Mouse (Mus musculus): Measurements from ENCODE around the gene Cyp27a1.

The Cyp27a1 gene

GRCm38 (mm10) chr1:74770727-74771466 is 57.5 kb downstream of the Cyp27a1 start:
- no peak for DNase-seq (ENCODE audit: low read depth in 2 of 2, low spot score in 2 of 2)

- DNase-seq (ENCODE audit: low read depth in 2 of 2, low spot score in 2 of 2): no peak
Measured at GRCm38 (mm10) chr1:74771467-74771844, 58.1 kb downstream of the Cyp27a1 start.

- no peak for DNase-seq (ENCODE audit: low read depth in 2 of 2, low spot score in 2 of 2)
Measured at GRCm38 (mm10) chr1:74771845-74771930, 58.3 kb downstream of the Cyp27a1 start, which contains the start of gene Wnt6. Wnt6 (plus strand) TSS chr1:74771892.

GRCm38 (mm10) chr1:74771931-74772620 is 58.7 kb downstream of the Cyp27a1 start:
- no peak for DNase-seq (ENCODE audit: low read depth in 2 of 2, low spot score in 2 of 2)

GRCm38 (mm10) chr1:74773136-74773535 is 59.8 kb downstream of the Cyp27a1 start:
- DNase-seq (ENCODE audit: low read depth in 2 of 2, low spot score in 2 of 2): no peak

- no peak for DNase-seq (ENCODE audit: low read depth in 2 of 2, low spot score in 2 of 2)
Measured at GRCm38 (mm10) chr1:74774062-74774461, 60.7 kb downstream of the Cyp27a1 start.

GRCm38 (mm10) chr1:74775816-74776215 is 62.4 kb downstream of the Cyp27a1 start:
- no peak for DNase-seq (ENCODE audit: low read depth in 2 of 2, low spot score in 2 of 2)

GRCm38 (mm10) chr1:74778934-74779486 is 65.6 kb downstream of the Cyp27a1 start:
- no peak for DNase-seq (ENCODE audit: low read depth in 2 of 2, low spot score in 2 of 2)

- DNase-seq (ENCODE audit: low read depth in 2 of 2, low spot score in 2 of 2): no peak
Measured at GRCm38 (mm10) chr1:74782045-74782444, 68.7 kb downstream of the Cyp27a1 start.

GRCm38 (mm10) chr1:74783554-74783953 is 70.2 kb downstream of the Cyp27a1 start:
- DNase-seq (ENCODE audit: low read depth in 2 of 2, low spot score in 2 of 2): no peak

- no peak for DNase-seq (ENCODE audit: low read depth in 2 of 2, low spot score in 2 of 2)
Measured at GRCm38 (mm10) chr1:74784041-74784759, 70.8 kb downstream of the Cyp27a1 start.

Data from CD8-positive naive resting alpha-beta T cell, adult 2 months (primary cell).